Mouse (Mus musculus): ENCODE results near the gene Ascc2. TPM values are rescaled to one million over a fixed set of nuclear protein-coding genes. Genes with fewer than 3 reads are reported as not detected.
A peak's percentile ranks its signal among the peaks of the same experiment; 100 is the strongest.

Ascc2 gene
- polyA plus RNA-seq, 1 experiment from 2014 or later, result 33.8 TPM

- no peak; the same call in 1 of the 2 replicates for ATAC-seq (ENCODE audit: insufficient number of reproducible peaks, insufficient read depth, low FRiP score, low read depth)
- H3K4me2 ChIP-seq (replicated peaks; ENCODE audit: low read depth, low read length), result 0 out of 2 replicates have a peak overlapping the region, but pooled peaks have one; percentile 10
Measured at GRCm38 (mm10) chr11:4602691-4603441, 34.7 kb upstream of the Ascc2 start.

GRCm38 (mm10) chr11:4604441-4604840 lies 33.1 kb upstream of the Ascc2 start:
- Histone ChIP-seq H3K36me3 (ENCODE audit: control insufficient read depth, insufficient read depth, low read length) (no peaks in the 10 kb centered on the region), H3K27ac (ENCODE audit: low read length) (peak overlapping the region; percentile 15; the same call in 1 of the 2 replicates), H3K4me1 (ENCODE audit: control insufficient read depth, insufficient read depth, low read length) (peaks cover 16% of the 10 kb centered on the region), H3K4me2 (replicated peaks; ENCODE audit: low read depth, low read length) (no peak overlapping the region), H3K9me3 (ENCODE audit: control insufficient read depth, low read depth, low read length) (no peaks in the 10 kb centered on the region), H3K4me3 (ENCODE audit: low read depth, low read length) (no peak overlapping the region), H3K9ac (replicated peaks; ENCODE audit: low read depth, low read length) (no peak overlapping the region), H3K27me3 (ENCODE audit: control insufficient read depth, insufficient read depth, low read length) (no peaks in the 10 kb centered on the region)
- 5% methylated on average over 6 of the region's 6 CpGs for WGBS
- no peak for ATAC-seq (ENCODE audit: insufficient number of reproducible peaks, insufficient read depth, low FRiP score, low read depth)

More at GRCm38 (mm10) chr11:4602691-4603441, 34.7 kb upstream of the Ascc2 start:
- no peaks in the 10 kb centered on the region for H3K27me3 ChIP-seq (ENCODE audit: control insufficient read depth, insufficient read depth, low read length)
- H3K9ac ChIP-seq (replicated peaks; ENCODE audit: low read depth, low read length), result no peak overlapping the region
- H3K4me1 ChIP-seq (ENCODE audit: control insufficient read depth, insufficient read depth, low read length), result peaks cover 16% of the 10 kb centered on the region
- no peaks in the 10 kb centered on the region for H3K9me3 ChIP-seq (ENCODE audit: control insufficient read depth, low read depth, low read length)
- H3K4me3 ChIP-seq (ENCODE audit: low read depth, low read length), result no peak overlapping the region
- 0 out of 2 replicates have a peak overlapping the region, but pooled peaks have one; percentile 33 for H3K27ac ChIP-seq (ENCODE audit: low read length)
- H3K36me3 ChIP-seq (ENCODE audit: control insufficient read depth, insufficient read depth, low read length), result no peaks in the 10 kb centered on the region
- WGBS, result 27% methylated on average over 12 of the region's 12 CpGs

DNA sequence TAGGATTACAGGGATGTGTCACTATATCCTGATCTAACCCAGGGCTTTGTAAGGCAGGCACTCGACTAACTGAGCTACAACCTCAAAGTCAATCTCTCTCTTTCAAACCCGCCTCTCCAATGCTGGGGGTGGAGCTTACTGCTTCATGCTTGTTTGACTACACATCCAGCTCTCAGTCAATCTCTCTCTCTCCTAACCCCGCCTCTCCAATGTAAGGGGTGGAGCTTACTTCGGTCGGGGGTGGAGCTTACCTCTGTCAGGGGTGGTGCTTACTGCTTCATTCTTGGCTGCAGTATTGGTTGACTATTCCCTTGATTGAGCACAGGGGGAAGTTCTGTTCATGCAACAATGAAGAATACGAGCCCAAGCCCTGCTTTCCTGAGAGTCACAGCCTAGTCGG lies 32.1 kb upstream of the Ascc2 start:
- H3K4me3 ChIP-seq (ENCODE audit: low read depth, low read length), result no peak overlapping the region
- no peak overlapping the region for H3K4me2 ChIP-seq (replicated peaks; ENCODE audit: low read depth, low read length)
- no peaks in the 10 kb centered on the region for H3K27me3 ChIP-seq (ENCODE audit: control insufficient read depth, insufficient read depth, low read length)
- 53% methylated on average over 7 of the region's 7 CpGs for WGBS
- no peak for ATAC-seq (ENCODE audit: insufficient number of reproducible peaks, insufficient read depth, low FRiP score, low read depth)
- no peak overlapping the region for H3K27ac ChIP-seq (ENCODE audit: low read length)
- H3K9me3 ChIP-seq (ENCODE audit: control insufficient read depth, low read depth, low read length), result no peaks in the 10 kb centered on the region
- no peaks in the 10 kb centered on the region for H3K36me3 ChIP-seq (ENCODE audit: control insufficient read depth, insufficient read depth, low read length)
- no peak overlapping the region for H3K9ac ChIP-seq (replicated peaks; ENCODE audit: low read depth, low read length)
- peaks cover 16% of the 10 kb centered on the region for H3K4me1 ChIP-seq (ENCODE audit: control insufficient read depth, insufficient read depth, low read length)

DNA sequence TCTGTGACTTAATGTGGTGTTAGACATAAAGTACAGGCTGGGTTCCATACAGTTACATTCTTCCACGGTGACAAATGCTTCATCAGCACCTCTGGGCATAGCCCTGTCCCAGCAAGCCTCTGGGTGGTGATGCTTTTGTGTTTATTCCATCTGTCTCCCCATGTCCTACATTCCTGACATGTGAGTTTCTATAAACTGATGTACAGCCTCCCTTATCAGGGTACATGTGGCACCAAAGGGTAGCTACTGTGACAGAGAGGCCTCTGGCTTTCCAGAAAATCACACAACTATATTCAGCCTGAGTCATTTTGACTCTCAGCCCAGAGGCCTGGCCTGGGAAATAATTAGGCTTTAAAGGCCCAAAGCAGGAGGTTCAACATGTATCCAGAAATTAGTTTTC lies 31.0 kb upstream of the Ascc2 start:
- WGBS, result 69% methylated on average over 1 of the region's 1 CpGs
- no peaks in the 10 kb centered on the region for H3K9me3 ChIP-seq (ENCODE audit: control insufficient read depth, low read depth, low read length)
- peaks cover 16% of the 10 kb centered on the region for H3K4me1 ChIP-seq (ENCODE audit: control insufficient read depth, insufficient read depth, low read length)
- H3K27ac ChIP-seq (ENCODE audit: low read length), result no peak overlapping the region
- no peaks in the 10 kb centered on the region for H3K36me3 ChIP-seq (ENCODE audit: control insufficient read depth, insufficient read depth, low read length)
- no peak overlapping the region for H3K9ac ChIP-seq (replicated peaks; ENCODE audit: low read depth, low read length)
- no peak for ATAC-seq (ENCODE audit: insufficient number of reproducible peaks, insufficient read depth, low FRiP score, low read depth)
- H3K4me3 ChIP-seq (ENCODE audit: low read depth, low read length), result no peak overlapping the region
- no peak overlapping the region for H3K4me2 ChIP-seq (replicated peaks; ENCODE audit: low read depth, low read length)
- H3K27me3 ChIP-seq (ENCODE audit: control insufficient read depth, insufficient read depth, low read length), result no peaks in the 10 kb centered on the region

DNA sequence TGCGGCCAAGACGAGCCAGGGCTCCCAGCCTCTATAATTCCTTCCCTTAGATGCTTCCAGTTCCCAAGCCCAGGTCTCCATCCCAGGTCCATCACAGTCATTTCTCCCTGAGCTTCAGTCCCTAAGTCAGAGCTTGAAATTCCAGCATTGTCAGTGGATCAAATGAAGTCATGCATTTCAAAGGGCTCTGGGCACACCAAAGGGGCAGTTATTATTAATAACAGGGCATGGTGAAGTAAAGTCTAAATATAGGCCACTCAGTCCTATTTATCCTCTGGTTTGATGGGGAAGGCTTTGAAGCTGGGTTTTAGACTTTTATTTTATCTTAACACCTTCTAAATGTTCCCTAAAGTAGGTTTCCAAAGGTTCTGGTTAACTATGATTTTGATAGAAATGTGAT lies 25.6 kb upstream of the Ascc2 start:
- no peaks in the 10 kb centered on the region for H3K9me3 ChIP-seq (ENCODE audit: control insufficient read depth, low read depth, low read length)
- ATAC-seq (ENCODE audit: insufficient number of reproducible peaks, insufficient read depth, low FRiP score, low read depth), result no peak
- H3K4me3 ChIP-seq (ENCODE audit: low read depth, low read length), result no peak overlapping the region
- H3K27ac ChIP-seq (ENCODE audit: low read length), result no peak overlapping the region
- 67% methylated on average over 2 of the region's 2 CpGs for WGBS
- no peaks in the 10 kb centered on the region for H3K4me1 ChIP-seq (ENCODE audit: control insufficient read depth, insufficient read depth, low read length)
- no peaks in the 10 kb centered on the region for H3K27me3 ChIP-seq (ENCODE audit: control insufficient read depth, insufficient read depth, low read length)
- no peak overlapping the region for H3K9ac ChIP-seq (replicated peaks; ENCODE audit: low read depth, low read length)
- no peaks in the 10 kb centered on the region for H3K36me3 ChIP-seq (ENCODE audit: control insufficient read depth, insufficient read depth, low read length)
- H3K4me2 ChIP-seq (replicated peaks; ENCODE audit: low read depth, low read length), result no peak overlapping the region

- no peaks in the 10 kb centered on the region for H3K36me3 ChIP-seq (ENCODE audit: control insufficient read depth, insufficient read depth, low read length)
- ATAC-seq (ENCODE audit: insufficient number of reproducible peaks, insufficient read depth, low FRiP score, low read depth), result no peak
- no peak within 1 kb of the TSS for H3K4me2 ChIP-seq (replicated peaks; ENCODE audit: low read depth, low read length)
- no peak within 1 kb of the TSS for H3K27ac ChIP-seq (ENCODE audit: low read length)
- no peaks in the 10 kb centered on the region for H3K4me1 ChIP-seq (ENCODE audit: control insufficient read depth, insufficient read depth, low read length)
- H3K9ac ChIP-seq (replicated peaks; ENCODE audit: low read depth, low read length), result no peak within 1 kb of the TSS
- no peak within 1 kb of the TSS for H3K4me3 ChIP-seq (ENCODE audit: low read depth, low read length)
- no peaks in the 10 kb centered on the region for H3K27me3 ChIP-seq (ENCODE audit: control insufficient read depth, insufficient read depth, low read length)
- H3K9me3 ChIP-seq (ENCODE audit: control insufficient read depth, low read depth, low read length), result no peaks in the 10 kb centered on the region
- 76% methylated on average over 16 of the region's 16 CpGs for WGBS
Measured at GRCm38 (mm10) chr11:4620017-4620485, 17.5 kb upstream of the Ascc2 start, which contains the start of gene Gm11032. Gene Gm11032 (plus strand): TSS chr11:4620067.

- no peak for ATAC-seq (ENCODE audit: insufficient number of reproducible peaks, insufficient read depth, low FRiP score, low read depth)
- no peak overlapping the region for H3K4me2 ChIP-seq (replicated peaks; ENCODE audit: low read depth, low read length)
- H3K4me3 ChIP-seq (ENCODE audit: low read depth, low read length), result no peak overlapping the region
- no peaks in the 10 kb centered on the region for H3K36me3 ChIP-seq (ENCODE audit: control insufficient read depth, insufficient read depth, low read length)
- H3K27me3 ChIP-seq (ENCODE audit: control insufficient read depth, insufficient read depth, low read length), result no peaks in the 10 kb centered on the region
- H3K27ac ChIP-seq (ENCODE audit: low read length), result no peak overlapping the region
- no peaks in the 10 kb centered on the region for H3K9me3 ChIP-seq (ENCODE audit: control insufficient read depth, low read depth, low read length)
- no peak overlapping the region for H3K9ac ChIP-seq (replicated peaks; ENCODE audit: low read depth, low read length)
- no peaks in the 10 kb centered on the region for H3K4me1 ChIP-seq (ENCODE audit: control insufficient read depth, insufficient read depth, low read length)
- WGBS, result 51% methylated on average over 13 of the region's 13 CpGs
Measured at GRCm38 (mm10) chr11:4620501-4621108, 16.9 kb upstream of the Ascc2 start.

GRCm38 (mm10) chr11:4621866-4622265 lies 15.7 kb upstream of the Ascc2 start:
- ATAC-seq (ENCODE audit: insufficient number of reproducible peaks, insufficient read depth, low FRiP score, low read depth), result no peak
- Histone ChIP-seq H3K27ac (ENCODE audit: low read length) (no peak overlapping the region), H3K4me2 (replicated peaks; ENCODE audit: low read depth, low read length) (no peak overlapping the region), H3K4me3 (ENCODE audit: low read depth, low read length) (no peak overlapping the region), H3K9me3 (ENCODE audit: control insufficient read depth, low read depth, low read length) (no peaks in the 10 kb centered on the region), H3K36me3 (ENCODE audit: control insufficient read depth, insufficient read depth, low read length) (no peaks in the 10 kb centered on the region), H3K27me3 (ENCODE audit: control insufficient read depth, insufficient read depth, low read length) (no peaks in the 10 kb centered on the region), H3K9ac (replicated peaks; ENCODE audit: low read depth, low read length) (no peak overlapping the region), H3K4me1 (ENCODE audit: control insufficient read depth, insufficient read depth, low read length) (no peaks in the 10 kb centered on the region)
- 66% methylated on average over 4 of the region's 4 CpGs for WGBS

Measured in stomach, embryonic 14.5 days (tissue).